Mouse (Mus musculus): ENCODE measurements around the gene Ralgapa2.

Ralgapa2 gene

GRCm38 (mm10) chr2:146302094-146302699 lies 209.9 kb downstream of the Ralgapa2 start:
- DNase-seq (ENCODE audit: low spot score) = no peak

GRCm38 (mm10) chr2:146300500-146301020 lies 211.6 kb downstream of the Ralgapa2 start:
- DNase-seq (ENCODE audit: low spot score) = no peak

GRCm38 (mm10) chr2:146299841-146300460 lies 212.2 kb downstream of the Ralgapa2 start:
- DNase-seq (ENCODE audit: low spot score) = no peak

GRCm38 (mm10) chr2:146293538-146293937 lies 218.6 kb downstream of the Ralgapa2 start:
- no peak for DNase-seq (ENCODE audit: low spot score)

- no peak for DNase-seq (ENCODE audit: low spot score)
Measured at GRCm38 (mm10) chr2:146290871-146291637, 221.1 kb downstream of the Ralgapa2 start.

- DNase-seq (ENCODE audit: low spot score) = no peak
Measured at GRCm38 (mm10) chr2:146290366-146290765, 221.8 kb downstream of the Ralgapa2 start.

- DNase-seq (ENCODE audit: low spot score) = no peak
Measured at GRCm38 (mm10) chr2:146289394-146289793, 222.8 kb downstream of the Ralgapa2 start.

- DNase-seq (ENCODE audit: low spot score) = no peak
Measured at GRCm38 (mm10) chr2:146288326-146288725, 223.8 kb downstream of the Ralgapa2 start.

GRCm38 (mm10) chr2:146287531-146287930 lies 224.6 kb downstream of the Ralgapa2 start:
- no peak for DNase-seq (ENCODE audit: low spot score)

- DNase-seq (ENCODE audit: low spot score) = no peak
Measured at GRCm38 (mm10) chr2:146281346-146281745, 230.8 kb downstream of the Ralgapa2 start.

- DNase-seq (ENCODE audit: low spot score) = no peak
Measured at GRCm38 (mm10) chr2:146280921-146281274, 231.2 kb downstream of the Ralgapa2 start.

GRCm38 (mm10) chr2:146280221-146280920 lies 231.8 kb downstream of the Ralgapa2 start:
- DNase-seq (ENCODE audit: low spot score) = no peak

GRCm38 (mm10) chr2:146279430-146280220 lies 232.5 kb downstream of the Ralgapa2 start:
- no peak for DNase-seq (ENCODE audit: low spot score)

- no peak for DNase-seq (ENCODE audit: low spot score)
Measured at GRCm38 (mm10) chr2:146278381-146278780, 233.8 kb downstream of the Ralgapa2 start.

GRCm38 (mm10) chr2:146266539-146266938 lies 245.6 kb downstream of the Ralgapa2 start:
- DNase-seq (ENCODE audit: low spot score) = no peak

- DNase-seq (ENCODE audit: low spot score) = no peak
Measured at GRCm38 (mm10) chr2:146265045-146265444, 247.1 kb downstream of the Ralgapa2 start.

GRCm38 (mm10) chr2:146262966-146263365 lies 249.2 kb downstream of the Ralgapa2 start:
- DNase-seq (ENCODE audit: low spot score) = no peak

- no peak for DNase-seq (ENCODE audit: low spot score)
Measured at GRCm38 (mm10) chr2:146262215-146262614, 249.9 kb downstream of the Ralgapa2 start.

- no peak for DNase-seq (ENCODE audit: low spot score)
Measured at GRCm38 (mm10) chr2:146261146-146261545, 251.0 kb downstream of the Ralgapa2 start.

- no peak for DNase-seq (ENCODE audit: low spot score)
Measured at GRCm38 (mm10) chr2:146259787-146260560, 252.2 kb downstream of the Ralgapa2 start.

All from spleen, adult 12 weeks (tissue).